Comparison of ENCODE assay signal across 7 mouse cellular contexts in the genomic region with DNA sequence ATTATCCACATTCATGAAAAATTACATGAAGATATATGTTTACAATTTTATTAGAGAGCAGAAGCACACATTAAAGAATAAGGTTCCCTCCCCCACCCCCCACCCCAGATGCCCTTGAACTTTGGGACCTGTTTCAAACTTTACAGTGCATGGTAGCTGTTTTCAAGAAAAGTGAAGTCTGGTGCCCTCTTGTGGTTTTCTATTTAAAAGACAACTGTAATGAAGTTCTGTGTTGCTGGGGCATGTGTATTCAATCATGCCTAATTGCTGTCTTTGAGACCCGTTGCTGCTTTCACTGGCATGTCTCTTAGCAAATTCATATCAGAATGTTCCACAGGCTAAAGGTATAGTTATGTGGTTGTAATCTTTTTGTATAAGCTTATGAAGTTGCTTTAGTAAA. TPM values are rescaled to one million over a fixed set of nuclear protein-coding genes. Genes with fewer than 3 reads are reported as not detected.
DNase-seq lines count a peak whose midpoint lies in the region; ATAC-seq and TF ChIP-seq lines count a peak whose summit lies in the region.

No protein-coding gene starts in this region.

- H3K36me3 ChIP-seq in G1E (replicated peaks) = no peaks in the 10 kb centered on the region

- H3K9me3 ChIP-seq in G1E (replicated peaks) = no peaks in the 10 kb centered on the region

- intact Hi-C loops in left cerebral cortex, postnatal 25 days (cut with DNase I) = loop anchor here (2.0 kb wide), 1 partner anchor 226 kb away; no protein-coding TSS in a partner anchor

- H3K4me3 ChIP-seq in G1E (ENCODE audit: low read depth, low read length) = no peak overlapping the region

- ATAC-seq in G1E (ENCODE audit: extremely low read depth, insufficient number of reproducible peaks, low FRiP score, poor library complexity, severe bottlenecking) = no peak; the same call in 1 of the 2 replicates
- ATAC-seq in granulocyte monocyte progenitor cell, adult 5-6 weeks (replicated peaks; ENCODE audit: poor library complexity, severe bottlenecking) = peak; percentile 57
- ATAC-seq in megakaryocyte-erythroid progenitor cell, adult 5-6 weeks (replicated peaks; ENCODE audit: low FRiP score, low TSS enrichment, poor library complexity, severe bottlenecking) = peak; percentile 76

- peak; percentile 17 to 59 for DNase-seq in left cerebral cortex, postnatal 25 days (ENCODE audit: low spot score in 2 of 2)
- no peak for DNase-seq in left cerebral cortex, adult 9 months (ENCODE audit: low spot score in 2 of 2)
- peak; percentile 4 for DNase-seq in G1E (ENCODE audit: low spot score)
- DNase-seq in c-Kit-negative CD71-positive TER-119-positive erythroid progenitor cells, embryonic 14.5 days (ENCODE audit: low read depth, low spot score) = peak; percentile 65
- DNase-seq in spleen, adult 12 weeks (ENCODE audit: low spot score) = no peak

- no peaks in the 10 kb centered on the region for H3K4me1 ChIP-seq in G1E (ENCODE audit: insufficient read depth, low read depth, low read length)

- H3K27me3 ChIP-seq in G1E (ENCODE audit: insufficient read depth, low read length) = no peaks in the 10 kb centered on the region

- TF ChIP-seq CTCF in G1E (IDR thresholded peaks at IDR 0.05; ENCODE audit: low read depth, low read length) = no peak

RNA-seq across cellular contexts. Expression of a gene that starts 25.3 kb away (rescaled TPM):
- 1 to 10 TPM; 1.6 to 2.6 TPM for total RNA-seq in left cerebral cortex, postnatal 25 days (2021)
- total RNA-seq in G1E (2014; fragmentation: Nextera tagmentation) (not detected in 2 replicates), G1E (2017) (0.05 TPM in 1 of 2 replicates, not detected in the other)
- polyA plus RNA-seq in G1E (2012) = not detected in 2 replicates
- 3.1 and 4.6 TPM in 2 replicates for total RNA-seq in granulocyte monocyte progenitor cell, adult 5-6 weeks (2014; fragmentation: Nextera tagmentation)
- 0.93 and 3.1 TPM in 2 replicates for total RNA-seq in granulocyte monocyte progenitor cell, adult 5-6 weeks (2017)
- total RNA-seq in megakaryocyte-erythroid progenitor cell, adult 5-6 weeks (2014; fragmentation: Nextera tagmentation) = 0.11 and 0.22 TPM in 2 replicates
- total RNA-seq in megakaryocyte-erythroid progenitor cell, adult 5-6 weeks (2017) = 0.34 TPM in 1 of 2 replicates, not detected in the other

RNA-seq across cellular contexts. Expression of a gene that starts 42.8 kb away (rescaled TPM):
- total RNA-seq in left cerebral cortex, postnatal 25 days (2021) = 10 to 100 TPM; 14.2 to 15.8 TPM
- total RNA-seq in G1E (2014; fragmentation: Nextera tagmentation) = not detected in 2 replicates
- 0.12 and 0.16 TPM in 2 replicates for total RNA-seq in G1E (2017)
- polyA plus RNA-seq in G1E (2012) = not detected in 2 replicates
- 11.3 and 12.1 TPM in 2 replicates for total RNA-seq in granulocyte monocyte progenitor cell, adult 5-6 weeks (2014; fragmentation: Nextera tagmentation)
- 12.3 and 12.4 TPM in 2 replicates for total RNA-seq in granulocyte monocyte progenitor cell, adult 5-6 weeks (2017)
- total RNA-seq in megakaryocyte-erythroid progenitor cell, adult 5-6 weeks (2014; fragmentation: Nextera tagmentation) = 10.4 and 12.3 TPM in 2 replicates
- 8.2 and 17.3 TPM in 2 replicates for total RNA-seq in megakaryocyte-erythroid progenitor cell, adult 5-6 weeks (2017)

Comparison
In these comparisons a context has a peak if more than half of its experiments do, and no peak if none do; other contexts are left out.
1. DNase-seq: peak in left cerebral cortex, postnatal 25 days (2 of 2), G1E (single experiment) and c-Kit-negative CD71-positive TER-119-positive erythroid progenitor cells, embryonic 14.5 days (single experiment); none in left cerebral cortex, adult 9 months (0 of 2) and spleen, adult 12 weeks (single experiment).
2. RNA of a gene that starts 42.8 kb away (total RNA-seq): 8.2 to 17.3 TPM in megakaryocyte-erythroid progenitor cell, adult 5-6 weeks, 14.2 to 15.8 TPM in left cerebral cortex, postnatal 25 days and 11.3 to 12.4 TPM in granulocyte monocyte progenitor cell, adult 5-6 weeks; 0.12 to 0.16 TPM in G1E; every median in the first group is over 4 times any median in the second.